Mouse (Mus musculus) hindbrain, embryonic 13.5 days (tissue): Measurements from ENCODE around the gene Epb41l4b. TPM values are rescaled to one million over a fixed set of nuclear protein-coding genes. Genes with fewer than 3 reads are reported as not detected.

Source experiments
- ATAC-seq: fragments of 200-750 bp; cut with Nextera tagmentation; 2 replicates; pipeline ENCODE4 v1.8.0; 2017; ENCODE audit warnings: moderate TSS enrichment; ENCODE audit not compliant: low FRiP score
- H3K27ac ChIP-seq: fragments of 300-500 bp; sonication (generic); 2 replicates; pipeline ENCODE4 v1.5.1; 2015; ENCODE audit warnings: inconsistent platforms, mild to moderate bottlenecking, moderate library complexity
- H3K27me3 ChIP-seq: fragments of 300-500 bp; sonication (generic); 2 replicates; pipeline ENCODE4 v1.6.1; 2015; ENCODE audit warnings: mild to moderate bottlenecking, inconsistent platforms
- H3K36me3 ChIP-seq: fragments of 300-500 bp; sonication (generic); 2 replicates; pipeline ENCODE4 v1.6.1; 2015; ENCODE audit warnings: mild to moderate bottlenecking, inconsistent platforms
- H3K4me1 ChIP-seq: fragments of 300-500 bp; sonication (generic); replicated peaks from 2 replicates; pipeline ENCODE4 v1.6.1; 2015; ENCODE audit warnings: inconsistent platforms
- H3K4me2 ChIP-seq: fragments of 300-500 bp; sonication (generic); 2 replicates; pipeline ENCODE4 v1.6.1; 2015; ENCODE audit warnings: inconsistent platforms, mild to moderate bottlenecking, moderate library complexity
- H3K4me3 ChIP-seq: fragments of 300-500 bp; sonication (generic); 2 replicates; pipeline ENCODE4 v1.5.1; 2015; ENCODE audit warnings: mild to moderate bottlenecking, inconsistent platforms
- H3K9ac ChIP-seq: fragments of 300-500 bp; sonication (generic); 2 replicates; pipeline ENCODE4 v1.6.1; 2015; ENCODE audit warnings: mild to moderate bottlenecking, inconsistent platforms
- H3K9me3 ChIP-seq: fragments of 300-500 bp; sonication (generic); 2 replicates; pipeline ENCODE4 v1.6.1; 2016; ENCODE audit warnings: inconsistent platforms
- WGBS: fragments of 180-500 bp; shearing (Covaris S2); methylation state at CpG from one replicate; pipeline ENCODE4 v1.1.7; 2015; 5-methylcytosine and 5-hydroxymethylcytosine counted together
- polyA plus RNA-seq: library from polyadenylated mRNA; unstranded; fragments of >200 nt; fragmentation: Nextera tagmentation; extraction: Ambion mirVana; gene quantifications from 2 replicates; pipeline ENCODE4 v1.2.1, GENCODE M21; 2015

Epb41l4b gene
- polyA plus RNA-seq, 1 experiment from 2014 or later: 1.7 TPM

- H3K9ac ChIP-seq: no peak overlapping the region
These were observed 39.4 kb downstream of the Epb41l4b start for GRCm38 (mm10) chr4:57103830-57104229.

GRCm38 (mm10) chr4:57101095-57101494 lies 42.1 kb downstream of the Epb41l4b start:
- H3K36me3 ChIP-seq: peaks cover 13% of the 10 kb centered on the region; the same call in 1 of the 2 replicates
- WGBS: 84% methylated on average over 4 of the region's 4 CpGs
- no peak overlapping the region for H3K4me2 ChIP-seq
- no peaks in the 10 kb centered on the region for H3K27me3 ChIP-seq
- H3K4me1 ChIP-seq: peaks cover 4% of the 10 kb centered on the region
- H3K9ac ChIP-seq: no peak overlapping the region
- H3K27ac ChIP-seq: no peak overlapping the region
- no peak overlapping the region for H3K4me3 ChIP-seq
- H3K9me3 ChIP-seq: no peaks in the 10 kb centered on the region
- no peak for ATAC-seq

More at GRCm38 (mm10) chr4:57103830-57104229, 39.4 kb downstream of the Epb41l4b start:
- Histone ChIP-seq H3K4me1 (peaks cover 4% of the 10 kb centered on the region; the same call in 1 of the 2 replicates), H3K9me3 (no peaks in the 10 kb centered on the region), H3K4me3 (no peak overlapping the region), H3K27ac (no peak overlapping the region), H3K27me3 (no peaks in the 10 kb centered on the region), H3K4me2 (no peak overlapping the region), H3K36me3 (peaks cover 13% of the 10 kb centered on the region; the same call in 1 of the 2 replicates)
- ATAC-seq: no peak
- WGBS: 26% methylated on average over 4 of the region's 5 CpGs

- no peak overlapping the region for H3K9ac ChIP-seq
- WGBS: 88% methylated on average over 4 of the region's 4 CpGs
- H3K27me3 ChIP-seq: no peaks in the 10 kb centered on the region
- ATAC-seq: no peak
- H3K9me3 ChIP-seq: no peaks in the 10 kb centered on the region
- H3K36me3 ChIP-seq: peaks cover 16% of the 10 kb centered on the region; the same call in 1 of the 2 replicates
- H3K4me2 ChIP-seq: no peak overlapping the region
- H3K27ac ChIP-seq: no peak overlapping the region
- H3K4me1 ChIP-seq: peaks cover 16% of the 10 kb centered on the region
- H3K4me3 ChIP-seq: no peak overlapping the region
These were observed 45.8 kb downstream of the Epb41l4b start for GRCm38 (mm10) chr4:57097411-57097810.

- Histone ChIP-seq H3K4me2 (no peak overlapping the region), H3K4me1 (peaks cover 32% of the 10 kb centered on the region), H3K4me3 (no peak overlapping the region), H3K9ac (no peak overlapping the region), H3K36me3 (peaks cover 14% of the 10 kb centered on the region; the same call in 1 of the 2 replicates), H3K27me3 (no peaks in the 10 kb centered on the region), H3K27ac (no peak overlapping the region), H3K9me3 (no peaks in the 10 kb centered on the region)
- 0 out of 2 replicates have a peak, but pooled peaks have one; percentile 23 for ATAC-seq
These were observed 47.7 kb downstream of the Epb41l4b start for GRCm38 (mm10) chr4:57095569-57095968.

GRCm38 (mm10) chr4:57091363-57091762 lies 51.9 kb downstream of the Epb41l4b start:
- WGBS: 15% methylated on average over 12 of the region's 12 CpGs
- Histone ChIP-seq H3K9ac (no peak overlapping the region), H3K4me3 (no peak overlapping the region), H3K27me3 (no peaks in the 10 kb centered on the region), H3K36me3 (peaks cover 3% of the 10 kb centered on the region; the same call in 1 of the 2 replicates), H3K4me2 (peak overlapping the region; percentile 23; the same call in 1 of the 2 replicates), H3K27ac (peak overlapping the region; percentile 87), H3K9me3 (no peaks in the 10 kb centered on the region), H3K4me1 (peaks cover 32% of the 10 kb centered on the region)
- peak; percentile 91 for ATAC-seq

GRCm38 (mm10) chr4:57088301-57088700 lies 54.9 kb downstream of the Epb41l4b start:
- Histone ChIP-seq H3K4me1 (peaks cover 33% of the 10 kb centered on the region), H3K27me3 (no peaks in the 10 kb centered on the region), H3K36me3 (no peaks in the 10 kb centered on the region), H3K9me3 (no peaks in the 10 kb centered on the region), H3K4me2 (no peak overlapping the region), H3K9ac (no peak overlapping the region), H3K27ac (no peak overlapping the region), H3K4me3 (no peak overlapping the region)
- ATAC-seq: no peak
- WGBS: 87% methylated on average over 4 of the region's 4 CpGs

GRCm38 (mm10) chr4:57085750-57086400 lies 57.4 kb downstream of the Epb41l4b start:
- no peaks in the 10 kb centered on the region for H3K27me3 ChIP-seq
- H3K4me2 ChIP-seq: no peak overlapping the region
- no peaks in the 10 kb centered on the region for H3K9me3 ChIP-seq
- H3K4me3 ChIP-seq: no peak overlapping the region
- no peak overlapping the region for H3K27ac ChIP-seq
- H3K9ac ChIP-seq: no peak overlapping the region
- H3K4me1 ChIP-seq: peaks cover 28% of the 10 kb centered on the region
- ATAC-seq: no peak
- no peaks in the 10 kb centered on the region for H3K36me3 ChIP-seq
- 58% methylated on average over 10 of the region's 10 CpGs for WGBS

- Histone ChIP-seq H3K4me3 (no peak overlapping the region), H3K27ac (no peak overlapping the region), H3K4me1 (peaks cover 31% of the 10 kb centered on the region), H3K9me3 (no peaks in the 10 kb centered on the region), H3K36me3 (no peaks in the 10 kb centered on the region), H3K4me2 (no peak overlapping the region), H3K9ac (no peak overlapping the region), H3K27me3 (no peaks in the 10 kb centered on the region)
- no peak for ATAC-seq
- WGBS: 71% methylated on average over 11 of the region's 11 CpGs
These were observed 59.6 kb downstream of the Epb41l4b start for GRCm38 (mm10) chr4:57083653-57084052.

- peak; percentile 47 for ATAC-seq
- Histone ChIP-seq H3K9ac (0 out of 2 replicates have a peak overlapping the region, but pooled peaks have one; percentile 29), H3K27me3 (no peaks in the 10 kb centered on the region), H3K36me3 (no peaks in the 10 kb centered on the region), H3K4me3 (no peak overlapping the region), H3K4me1 (peaks cover 31% of the 10 kb centered on the region), H3K4me2 (no peak overlapping the region), H3K9me3 (no peaks in the 10 kb centered on the region), H3K27ac (no peak overlapping the region)
- 68% methylated on average over 10 of the region's 10 CpGs for WGBS
These were observed 60.3 kb downstream of the Epb41l4b start for GRCm38 (mm10) chr4:57082775-57083428.

GRCm38 (mm10) chr4:57081463-57081862 lies 61.8 kb downstream of the Epb41l4b start:
- no peak overlapping the region for H3K4me3 ChIP-seq
- H3K9ac ChIP-seq: no peak overlapping the region
- no peaks in the 10 kb centered on the region for H3K36me3 ChIP-seq
- WGBS: 54% methylated on average over 7 of the region's 7 CpGs
- H3K27me3 ChIP-seq: no peaks in the 10 kb centered on the region
- 0 out of 2 replicates have a peak overlapping the region, but pooled peaks have one; percentile 35 for H3K27ac ChIP-seq
- ATAC-seq: no peak
- peaks cover 31% of the 10 kb centered on the region for H3K4me1 ChIP-seq
- H3K4me2 ChIP-seq: no peak overlapping the region
- no peaks in the 10 kb centered on the region for H3K9me3 ChIP-seq

- H3K36me3 ChIP-seq: no peaks in the 10 kb centered on the region; the same call in 1 of the 2 replicates
- H3K27me3 ChIP-seq: no peaks in the 10 kb centered on the region
- no peak for ATAC-seq
- H3K4me2 ChIP-seq: no peak overlapping the region
- no peak overlapping the region for H3K27ac ChIP-seq
- peaks cover 6% of the 10 kb centered on the region; the same call in 1 of the 2 replicates for H3K4me1 ChIP-seq
- WGBS: 71% methylated on average over 7 of the region's 7 CpGs
- no peaks in the 10 kb centered on the region for H3K9me3 ChIP-seq
- no peak overlapping the region for H3K4me3 ChIP-seq
- H3K9ac ChIP-seq: no peak overlapping the region
These were observed 69.4 kb downstream of the Epb41l4b start for GRCm38 (mm10) chr4:57073843-57074242.

GRCm38 (mm10) chr4:57073174-57073573 lies 70.1 kb downstream of the Epb41l4b start:
- H3K27me3 ChIP-seq: no peaks in the 10 kb centered on the region
- no peaks in the 10 kb centered on the region; the same call in 1 of the 2 replicates for H3K36me3 ChIP-seq
- no peaks in the 10 kb centered on the region for H3K9me3 ChIP-seq
- H3K27ac ChIP-seq: no peak overlapping the region
- no peak overlapping the region for H3K4me2 ChIP-seq
- ATAC-seq: no peak
- H3K4me1 ChIP-seq: peaks cover 6% of the 10 kb centered on the region; the same call in 1 of the 2 replicates
- WGBS: 92% methylated on average over 14 of the region's 14 CpGs
- H3K4me3 ChIP-seq: no peak overlapping the region
- no peak overlapping the region for H3K9ac ChIP-seq
